Mouse (Mus musculus) urinary bladder, postnatal 14 days (tissue): ENCODE results near the gene Ngrn.

ENCODE experiments used
- DNase-seq: peaks from one replicate; pipeline ENCODE4 v3.0.0; 2021; ENCODE audit warnings: low spot score

Ngrn gene

GRCm38 (mm10) chr7:80307766-80308165 lies 46.8 kb downstream of the Ngrn start:
- DNase-seq = no peak

DNA sequence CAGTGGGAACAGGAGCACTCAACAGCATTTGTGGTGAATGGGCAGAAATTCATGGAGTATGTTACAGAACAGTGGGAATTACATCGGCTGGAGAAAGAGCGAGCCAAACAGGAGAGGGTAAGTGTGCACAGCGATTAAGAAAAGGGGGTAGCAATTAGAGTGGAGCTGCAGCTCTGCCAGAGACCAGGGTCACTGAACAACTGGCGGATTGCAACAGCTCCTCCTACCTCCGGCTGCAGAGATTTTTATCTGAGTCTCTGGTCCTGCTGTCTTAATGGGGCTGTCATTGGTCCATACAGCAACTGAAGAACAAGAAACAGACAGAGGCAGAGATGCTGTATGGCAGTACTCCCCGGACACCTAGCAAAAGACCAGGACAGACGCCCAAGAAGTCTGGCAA lies 49.8 kb downstream of the Ngrn start:
- DNase-seq = no peak
